Mouse (Mus musculus) stomach, postnatal 0 days (tissue): ENCODE data around the gene Hist1h4f.

ENCODE experiments used
- CTCF ChIP-seq: IDR thresholded peaks from 2 replicates; pipeline ENCODE4 v1.5.1; 2016; ENCODE audit warnings: antibody characterized with exemption, low read depth, mild to moderate bottlenecking, moderate library complexity
- EP300 ChIP-seq: optimal IDR thresholded peaks from 2 replicates; pipeline ENCODE3; 2016; ENCODE audit warnings: antibody characterized with exemption

DNA sequence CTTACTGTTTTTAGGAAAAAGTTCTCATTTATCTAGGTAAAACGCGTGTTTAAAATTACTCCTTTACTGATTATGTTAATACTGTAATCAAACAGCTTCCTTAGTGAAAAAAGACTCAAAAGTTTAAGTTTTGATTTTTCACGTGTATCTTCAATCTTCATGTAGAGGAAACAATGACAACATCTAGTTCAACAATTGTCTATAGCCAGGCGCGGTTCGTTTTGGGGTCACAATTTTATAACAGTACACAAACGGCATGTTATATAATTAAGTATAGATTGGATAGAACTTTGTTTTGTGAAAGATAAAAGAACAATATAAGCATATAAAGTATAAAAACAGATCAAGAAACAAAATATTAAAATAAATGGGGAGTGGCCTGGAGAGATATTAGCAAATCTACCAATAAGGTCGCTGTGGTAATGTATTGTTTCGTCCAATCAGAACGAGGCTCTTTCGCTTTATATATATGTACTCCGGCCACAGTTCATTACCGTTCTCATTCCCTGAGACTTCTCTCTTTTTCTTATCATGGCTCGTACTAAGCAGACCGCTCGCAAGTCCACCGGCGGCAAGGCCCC, 23.9 kb upstream of the Hist1h4f start, which contains the start of gene Hist1h3d:
- TF ChIP-seq CTCF, result no peak
- no peak for TF ChIP-seq EP300
